Mouse (Mus musculus) stomach, postnatal 0 days (tissue): ENCODE data around the gene Ubash3b. TPM values are rescaled to one million over a fixed set of nuclear protein-coding genes. Genes with fewer than 3 reads are reported as not detected.

Experiments
- ATAC-seq: fragments of 200-750 bp; cut with Nextera tagmentation; 2 replicates; pipeline ENCODE4 v1.8.0; 2017; ENCODE audit not compliant: low FRiP score, low TSS enrichment
- DNase-seq: peaks from one replicate; pipeline ENCODE4 v3.0.0-alpha.2; 2016; ENCODE audit warnings: low spot score
- H3K27ac ChIP-seq: fragments of 300-500 bp; sonication (generic); replicated peaks from 2 replicates; pipeline ENCODE4 v1.5.1; 2014; ENCODE audit warnings: mild to moderate bottlenecking, control low read depth
- H3K27me3 ChIP-seq: fragments of 300-500 bp; sonication (generic); 2 replicates; pipeline ENCODE4 v1.6.1; 2014; ENCODE audit warnings: low read length; ENCODE audit not compliant: control insufficient read depth, insufficient read depth
- H3K36me3 ChIP-seq: fragments of 300-500 bp; sonication (generic); 2 replicates; pipeline ENCODE4 v1.6.1; 2014; ENCODE audit warnings: low read length, mixed read lengths; ENCODE audit not compliant: control insufficient read depth, insufficient read depth
- H3K4me1 ChIP-seq: fragments of 300-500 bp; sonication (generic); replicated peaks from 2 replicates; pipeline ENCODE4 v1.6.1; 2014; ENCODE audit warnings: antibody characterized with exemption; ENCODE audit not compliant: control insufficient read depth, insufficient read depth
- H3K4me2 ChIP-seq: fragments of 300-500 bp; sonication (generic); replicated peaks from 2 replicates; pipeline ENCODE4 v1.6.1; 2014; ENCODE audit warnings: low read depth, mild to moderate bottlenecking, control low read depth, moderate library complexity
- H3K4me3 ChIP-seq: fragments of 300-500 bp; sonication (generic); 2 replicates; pipeline ENCODE4 v1.5.1; 2014; ENCODE audit warnings: low read depth, low read length, control low read depth
- H3K9ac ChIP-seq: fragments of 300-500 bp; sonication (generic); 2 replicates; pipeline ENCODE4 v1.6.1; 2014; ENCODE audit warnings: mild to moderate bottlenecking, low read length, control low read depth, mixed read lengths
- H3K9me3 ChIP-seq: fragments of 300-500 bp; sonication (generic); 2 replicates; pipeline ENCODE4 v1.6.1; 2016; ENCODE audit warnings: low read length; ENCODE audit not compliant: control insufficient read depth
- CTCF ChIP-seq: IDR thresholded peaks from 2 replicates; pipeline ENCODE4 v1.5.1; 2016; ENCODE audit warnings: antibody characterized with exemption, low read depth, mild to moderate bottlenecking, moderate library complexity
- EP300 ChIP-seq: optimal IDR thresholded peaks from 2 replicates; pipeline ENCODE3; 2016; ENCODE audit warnings: antibody characterized with exemption
- WGBS: fragments of 180-500 bp; shearing (Covaris S2); extraction: QIAGEN DNeasy Blood & Tissue Kit; methylation state at CpG from one replicate; pipeline ENCODE4 v1.1.7; 2014; 5-methylcytosine and 5-hydroxymethylcytosine counted together
- polyA plus RNA-seq: library from polyadenylated mRNA; unstranded; fragments of >200 nt; fragmentation: Nextera tagmentation; extraction: Ambion mirVana; gene quantifications from 2 replicates; pipeline ENCODE4 v1.2.1, GENCODE M21; 2015

The Ubash3b gene
- polyA plus RNA-seq, 1 experiment from 2014 or later = 1.4 TPM

DNA sequence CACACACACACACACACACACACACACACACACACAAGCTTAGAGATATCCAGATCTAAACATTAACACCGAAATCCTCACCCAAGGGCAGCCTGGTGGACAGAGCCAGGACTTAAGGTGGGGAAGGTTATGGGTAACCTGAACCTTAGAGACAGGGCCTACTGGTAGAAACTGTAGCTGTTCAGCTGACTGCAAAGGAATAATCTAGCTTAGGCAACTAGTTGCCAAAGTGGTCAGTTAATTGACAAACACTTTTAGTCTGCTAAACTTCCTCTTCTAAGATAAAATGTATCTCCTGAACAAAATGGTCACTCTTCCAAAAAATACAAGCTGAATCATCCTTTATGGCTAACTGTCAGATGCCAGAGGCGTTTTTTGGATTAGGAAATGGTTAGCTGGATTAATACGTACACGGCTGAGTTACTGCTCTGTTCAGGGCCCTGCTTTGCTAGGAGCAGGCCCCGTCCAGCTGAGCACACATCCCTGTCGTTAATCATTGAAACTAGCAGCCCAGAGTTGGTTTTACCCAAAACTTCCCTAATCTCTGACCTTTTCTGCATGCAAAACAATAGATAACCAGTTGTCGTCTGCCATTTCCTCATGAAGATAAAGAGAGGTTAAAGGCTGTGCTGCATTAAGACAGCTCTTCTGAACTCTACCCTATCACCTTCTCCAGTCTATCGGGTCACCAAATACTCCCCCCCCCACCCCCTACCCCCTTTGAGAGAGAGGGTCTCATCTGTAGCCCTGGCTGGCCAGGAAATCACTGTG lies 102.5 kb downstream of the Ubash3b start:
- Histone ChIP-seq H3K9ac (no peak overlapping the region), H3K27ac (no peak overlapping the region), H3K27me3 (no peaks in the 10 kb centered on the region), H3K9me3 (no peaks in the 10 kb centered on the region), H3K4me3 (no peak overlapping the region), H3K4me2 (no peak overlapping the region), H3K4me1 (no peaks in the 10 kb centered on the region), H3K36me3 (no peaks in the 10 kb centered on the region)
- TF ChIP-seq CTCF = no peak
- ATAC-seq (no peak), DNase-seq (no peak)
- 39% methylated on average over 8 of the region's 8 CpGs for WGBS

DNA sequence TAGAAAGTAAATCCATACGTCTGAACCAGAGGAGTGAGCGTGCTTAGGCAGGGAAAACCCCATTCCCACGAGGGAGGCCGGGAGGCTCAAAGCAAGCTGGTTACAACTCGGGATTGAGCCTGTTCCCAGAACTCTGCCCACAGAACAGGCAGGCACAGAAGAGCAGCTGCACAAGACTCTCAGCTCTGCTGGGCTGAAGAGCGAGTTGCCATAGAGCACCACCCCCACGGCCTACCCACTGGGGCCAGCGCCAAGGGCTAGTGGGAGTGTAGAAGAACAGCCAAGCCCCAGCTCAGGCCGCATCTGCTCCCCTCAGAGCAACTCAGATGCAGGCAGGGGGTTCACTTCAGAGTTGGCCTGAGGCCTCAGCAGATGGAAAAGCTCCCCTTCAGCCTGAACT lies 107.3 kb downstream of the Ubash3b start:
- no peak for ATAC-seq
- no peaks in the 10 kb centered on the region for H3K9me3 ChIP-seq
- H3K4me1 ChIP-seq = no peaks in the 10 kb centered on the region
- 81% methylated on average over 9 of the region's 9 CpGs for WGBS
- H3K27me3 ChIP-seq = no peaks in the 10 kb centered on the region
- no peak for TF ChIP-seq CTCF
- TF ChIP-seq EP300 = no peak
- no peak overlapping the region for H3K27ac ChIP-seq
- H3K36me3 ChIP-seq = no peaks in the 10 kb centered on the region
- no peak overlapping the region for H3K4me3 ChIP-seq
- DNase-seq = no peak
- H3K9ac ChIP-seq = no peak overlapping the region
- H3K4me2 ChIP-seq = no peak overlapping the region

DNA sequence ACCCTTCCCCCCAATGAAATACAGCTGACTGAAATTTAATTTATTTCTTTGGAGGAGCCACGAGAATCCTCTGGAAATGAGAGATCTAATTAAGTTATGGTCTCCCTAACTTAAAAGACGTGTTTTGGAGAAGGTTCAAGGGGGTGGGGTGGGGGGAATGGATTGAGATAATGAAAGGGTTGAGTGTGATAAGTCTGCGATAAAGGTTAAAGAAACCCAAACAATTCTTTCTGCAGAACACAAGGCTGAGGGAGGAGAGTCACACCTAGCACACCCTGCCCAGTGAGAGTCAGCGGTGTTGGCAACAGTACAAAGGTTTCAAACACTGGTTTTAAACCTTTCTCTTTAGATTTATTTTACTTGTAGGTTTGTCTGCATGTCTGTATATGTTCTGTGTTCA lies 108.0 kb downstream of the Ubash3b start:
- Histone ChIP-seq H3K4me1 (no peaks in the 10 kb centered on the region), H3K9me3 (no peaks in the 10 kb centered on the region), H3K27me3 (no peaks in the 10 kb centered on the region), H3K9ac (no peak overlapping the region), H3K4me2 (no peak overlapping the region), H3K36me3 (no peaks in the 10 kb centered on the region), H3K4me3 (no peak overlapping the region), H3K27ac (no peak overlapping the region)
- 49% methylated on average over 4 of the region's 4 CpGs for WGBS
- no peak for TF ChIP-seq CTCF
- ATAC-seq (no peak), DNase-seq (no peak)

DNA sequence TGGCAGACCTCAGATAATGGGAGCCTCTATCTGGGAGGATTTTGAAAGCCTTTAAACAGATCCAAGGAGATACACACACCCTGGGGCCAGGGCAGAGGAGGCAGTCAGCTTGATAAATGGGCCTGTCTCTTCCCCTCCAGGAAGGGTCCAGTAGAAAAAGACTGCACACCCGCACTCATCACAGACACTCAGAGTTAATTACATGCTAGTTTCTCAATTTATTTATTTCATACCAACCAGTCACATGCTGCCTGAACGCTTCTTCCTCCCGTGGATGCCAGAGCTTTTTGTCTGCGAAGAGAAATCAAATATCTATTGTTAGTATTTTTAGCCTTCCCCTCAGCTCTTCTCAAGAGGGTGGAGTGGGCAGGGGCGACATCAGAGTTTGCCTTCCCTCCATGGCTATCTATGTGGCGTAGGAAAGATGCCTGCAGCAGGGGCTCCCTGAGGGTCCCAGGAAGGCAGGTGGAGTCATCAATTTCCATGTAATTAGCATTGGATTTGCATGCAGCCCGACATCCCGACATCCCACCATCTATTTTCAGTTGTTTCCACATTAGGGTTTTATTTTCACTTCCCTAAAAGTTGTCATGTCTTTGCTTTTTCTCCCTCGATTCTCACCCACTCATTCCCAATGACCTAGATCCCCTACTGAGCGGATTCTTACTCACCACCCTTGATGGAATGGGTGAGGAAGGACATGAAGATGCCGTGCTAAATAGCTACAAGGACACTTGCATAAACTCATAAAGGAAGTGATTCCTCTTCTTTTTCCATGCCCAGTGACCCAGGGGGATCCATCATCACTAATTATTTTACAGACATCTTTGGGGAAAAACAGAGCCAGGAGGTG lies 110.2 kb downstream of the Ubash3b start:
- Histone ChIP-seq H3K4me1 (no peaks in the 10 kb centered on the region), H3K4me3 (no peak overlapping the region), H3K9me3 (no peaks in the 10 kb centered on the region), H3K27ac (no peak overlapping the region), H3K4me2 (no peak overlapping the region), H3K9ac (no peak overlapping the region), H3K27me3 (no peaks in the 10 kb centered on the region), H3K36me3 (no peaks in the 10 kb centered on the region)
- DNase-seq = no peak
- ATAC-seq = no peak
- TF ChIP-seq EP300 (no peak), CTCF (no peak)
- WGBS = 57% methylated on average over 11 of the region's 11 CpGs

DNA sequence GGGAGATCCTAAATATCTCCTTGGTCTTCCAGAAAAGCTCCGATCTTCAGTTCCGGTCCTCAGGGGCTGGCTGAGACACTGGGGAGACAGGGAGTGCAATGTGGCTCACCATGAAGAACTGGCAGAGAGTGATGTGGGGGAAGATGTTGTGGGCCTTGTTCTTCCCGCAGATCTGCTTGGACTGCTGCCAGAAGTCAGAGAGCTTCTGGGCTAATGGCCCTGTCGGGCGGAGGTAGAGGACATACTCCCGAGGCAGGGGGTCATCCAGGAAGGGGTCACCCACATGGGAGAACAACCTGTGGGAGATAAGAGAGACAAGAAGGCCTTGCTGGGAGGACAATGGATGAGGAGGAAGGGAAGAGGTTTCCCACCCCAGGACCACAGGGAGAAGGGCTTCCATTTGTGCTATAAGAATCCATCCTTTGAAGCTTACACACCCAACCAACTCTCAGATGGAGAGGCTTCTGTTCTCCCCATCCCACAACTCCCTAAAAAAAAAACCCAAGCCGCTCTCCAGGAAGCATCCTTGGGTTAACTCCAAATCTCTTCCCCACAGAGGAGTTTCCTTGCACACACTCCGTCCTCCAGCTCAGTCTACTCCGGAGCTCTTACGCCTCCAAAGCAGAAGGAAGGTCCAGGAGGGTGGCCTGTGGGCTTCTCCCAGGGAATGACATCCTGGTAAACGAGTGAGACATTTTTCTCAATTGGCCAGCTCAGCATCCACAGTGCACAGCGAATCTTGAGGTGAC lies 111.0 kb downstream of the Ubash3b start:
- Histone ChIP-seq H3K36me3 (no peaks in the 10 kb centered on the region), H3K27me3 (no peaks in the 10 kb centered on the region), H3K4me2 (no peak overlapping the region), H3K27ac (no peak overlapping the region), H3K4me3 (no peak overlapping the region), H3K4me1 (no peaks in the 10 kb centered on the region), H3K9ac (no peak overlapping the region), H3K9me3 (no peaks in the 10 kb centered on the region)
- ATAC-seq (no peak), DNase-seq (no peak)
- TF ChIP-seq CTCF (no peak), EP300 (no peak)
- WGBS = 61% methylated on average over 12 of the region's 12 CpGs
